Comparison of ENCODE assay signal across 25 mouse cellular contexts in the genomic region with DNA sequence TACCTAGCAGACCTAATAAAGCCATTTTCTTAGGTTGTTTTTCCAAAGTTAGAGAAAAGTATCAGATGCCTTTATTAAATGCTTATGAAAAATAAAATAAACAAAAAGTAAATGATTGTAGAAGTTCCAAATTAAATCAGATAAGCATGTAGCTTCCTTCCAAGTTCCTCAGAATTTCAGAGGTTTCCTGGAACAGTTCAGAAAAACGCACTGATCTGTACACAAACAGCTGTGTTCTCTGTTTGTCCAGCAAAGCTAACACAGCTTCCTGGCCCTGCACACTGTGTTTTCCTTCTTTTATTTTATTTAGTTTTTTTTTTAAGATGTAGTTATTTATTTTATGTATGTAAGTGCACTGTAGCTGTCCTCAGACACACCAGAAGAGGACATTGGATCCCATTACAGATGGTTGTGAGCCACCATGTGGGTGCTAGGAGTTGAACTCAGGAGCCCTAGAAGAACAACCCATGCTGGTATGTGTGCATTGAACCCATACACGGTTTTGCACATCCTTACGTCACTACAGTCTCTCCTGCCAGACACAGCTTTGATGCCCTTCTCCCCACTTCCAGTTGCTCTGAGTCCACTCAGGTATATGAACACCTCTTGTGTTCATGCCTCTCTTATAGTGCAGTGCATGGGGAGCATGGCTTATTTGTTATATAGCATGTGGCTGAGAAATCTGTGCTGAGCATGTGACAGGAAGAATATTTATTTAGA. TPM values are rescaled to one million over a fixed set of nuclear protein-coding genes. Genes with fewer than 3 reads are reported as not detected.
DNase-seq lines count a peak whose midpoint lies in the region; ATAC-seq and TF ChIP-seq lines count a peak whose summit lies in the region.
"Had no signal": no experiment of that assay in that cellular context is flagged by ENCODE, and none has a peak within 500 bp of the region (broad histone marks: within the 10 kb centered on the region; RNA-seq: fewer than 3 reads in every experiment).

No protein-coding gene starts in this region.

- no peak for TF ChIP-seq CTCF in liver, adult 2 months (IDR thresholded peaks at IDR 0.05; ENCODE audit: low read depth, low read length)
- no peak for TF ChIP-seq CTCF in liver, postnatal 0 days (IDR thresholded peaks at IDR 0.05; ENCODE audit: low read depth)

- H3K27me3 ChIP-seq in liver, adult 2 months (ENCODE audit: control insufficient read depth, insufficient read depth, low read length): no peaks in the 10 kb centered on the region
- H3K27me3 ChIP-seq in liver, embryonic 12.5 days (replicated peaks): no peaks in the 10 kb centered on the region
- H3K27me3 ChIP-seq in liver, postnatal 0 days (ENCODE audit: insufficient read depth, low read length): no peaks in the 10 kb centered on the region
- H3K27me3 ChIP-seq in liver, embryonic 11.5 days (replicated peaks; ENCODE audit: control insufficient read depth, insufficient read depth, low read length): no peaks in the 10 kb centered on the region
- H3K27me3 ChIP-seq: CH12.LX, Patski had no signal

- no peaks in the 10 kb centered on the region for H3K9me3 ChIP-seq in liver, embryonic 12.5 days (replicated peaks)
- H3K9me3 ChIP-seq in liver, postnatal 0 days (ENCODE audit: low read length): no peaks in the 10 kb centered on the region
- H3K9me3 ChIP-seq in liver, embryonic 11.5 days (ENCODE audit: control insufficient read depth, low read length): no peaks in the 10 kb centered on the region
- H3K9me3 ChIP-seq: G1E had no signal

- no peak for TF ChIP-seq EP300 in liver, postnatal 0 days (IDR thresholded peaks at IDR 0.05; ENCODE audit: low read depth)

- peaks cover 48% of the 10 kb centered on the region for H3K4me1 ChIP-seq in liver, adult 2 months (ENCODE audit: control insufficient read depth, insufficient read depth, low read length)
- H3K4me1 ChIP-seq in liver, embryonic 12.5 days: peaks cover 8% of the 10 kb centered on the region; the same call in 1 of the 2 replicates
- peaks cover 7% of the 10 kb centered on the region for H3K4me1 ChIP-seq in liver, postnatal 0 days (ENCODE audit: insufficient read depth)
- H3K4me1 ChIP-seq in liver, embryonic 11.5 days (replicated peaks; ENCODE audit: control insufficient read depth, insufficient read depth, low read length): no peaks in the 10 kb centered on the region

- no peaks in the 10 kb centered on the region for H3K79me2 ChIP-seq in liver, adult 2 months (ENCODE audit: control insufficient read depth, insufficient read depth, low read length)

- H3K4me3 ChIP-seq in liver, adult 2 months (ENCODE audit: insufficient read depth, low read depth, low read length): no peak overlapping the region
- H3K4me3 ChIP-seq in liver, embryonic 12.5 days: no peak overlapping the region
- H3K4me3 ChIP-seq in liver, postnatal 0 days (ENCODE audit: low read depth, low read length): no peak overlapping the region
- no peak overlapping the region for H3K4me3 ChIP-seq in liver, embryonic 11.5 days (ENCODE audit: low read depth, low read length)

- WGBS in liver, adult 2 months: 25% methylated on average over 3 of the region's 3 CpGs
- 83% methylated on average over 3 of the region's 3 CpGs for WGBS in liver, embryonic 12.5 days (ENCODE audit: insufficient replicate concordance)
- 48% methylated on average over 3 of the region's 3 CpGs for WGBS in liver, postnatal 0 days (ENCODE audit: insufficient replicate concordance)
- WGBS in liver, embryonic 11.5 days: 88% methylated on average over 3 of the region's 3 CpGs

- DNase-seq in liver, adult 2 months (ENCODE audit: extremely low read depth, low read depth, low spot score): peak; percentile 93
- no peak for DNase-seq in liver, postnatal 0 days
- DNase-seq in liver, embryonic 11.5 days (ENCODE audit: low spot score): no peak
- DNase-seq: adrenal gland, adult 2 months; adrenal gland, adult 8-10 months; adrenal gland, postnatal 10 days; adrenal gland, postnatal 14 days; adrenal gland, postnatal 25 days; adrenal gland, postnatal 36 days; B cell, adult 2 months; cerebellum, adult 11 months; cerebellum, adult 11-12 months; cerebellum, adult 18-20 months had no signal

- no peak for ATAC-seq in liver, embryonic 12.5 days
- peak; percentile 32; the same call in 1 of the 2 replicates for ATAC-seq in liver, postnatal 0 days
- no peak for ATAC-seq in liver, embryonic 11.5 days (replicated peaks; ENCODE audit: low FRiP score)
- ATAC-seq: activated CD4-positive, CD25-positive, alpha-beta regulatory T cell, adult 4 months; CD4-positive, CD25-positive, alpha-beta regulatory T cell, adult 4 months; Patski had no signal

- peaks cover 59% of the 10 kb centered on the region for H3K36me3 ChIP-seq in liver, adult 2 months (ENCODE audit: control insufficient read depth, insufficient read depth, low read length)
- H3K36me3 ChIP-seq in liver, embryonic 12.5 days: peaks cover 68% of the 10 kb centered on the region
- H3K36me3 ChIP-seq in liver, postnatal 0 days (replicated peaks; ENCODE audit: insufficient read depth, low read length): peaks cover 34% of the 10 kb centered on the region
- H3K36me3 ChIP-seq in liver, embryonic 11.5 days (ENCODE audit: control insufficient read depth, insufficient read depth, low read length): peaks cover 5% of the 10 kb centered on the region; the same call in 1 of the 2 replicates

- H3K4me2 ChIP-seq in liver, embryonic 12.5 days: no peak overlapping the region
- H3K4me2 ChIP-seq in liver, postnatal 0 days (ENCODE audit: low read depth, low read length): no peak overlapping the region
- H3K4me2 ChIP-seq in liver, embryonic 11.5 days: no peak overlapping the region

- peak overlapping the region; percentile 96 for H3K27ac ChIP-seq in liver, adult 2 months (replicated peaks; ENCODE audit: insufficient read depth, low read depth, low read length)
- no peak overlapping the region for H3K27ac ChIP-seq in liver, embryonic 12.5 days
- peak overlapping the region; percentile 39; the same call in 1 of the 2 replicates for H3K27ac ChIP-seq in liver, postnatal 0 days (ENCODE audit: low read depth)
- no peak overlapping the region for H3K27ac ChIP-seq in liver, embryonic 11.5 days (ENCODE audit: low read depth, low read length)

- no peak overlapping the region for H3K9ac ChIP-seq in liver, adult 2 months (ENCODE audit: low read depth, low read length)
- H3K9ac ChIP-seq in liver, embryonic 12.5 days: no peak overlapping the region
- H3K9ac ChIP-seq in liver, postnatal 0 days (replicated peaks): no peak overlapping the region
- H3K9ac ChIP-seq in liver, embryonic 11.5 days (ENCODE audit: low read depth, low read length): no peak overlapping the region

- no peak for TF ChIP-seq POLR2A in liver, adult 2 months (IDR thresholded peaks at IDR 0.05; ENCODE audit: extremely low read depth, insufficient read depth, low read length)

RNA-seq across cellular contexts. Expression of gene Icam2, which starts 24.9 kb away (rescaled TPM):
- total RNA-seq in liver, adult 2 months (2014; rRNA removed): 5.3 and 6.7 TPM in 2 replicates
- polyA plus RNA-seq in liver, adult 2 months (2012; rRNA removed): 5.0 and 5.4 TPM in 2 replicates
- polyA plus RNA-seq in liver, embryonic 12.5 days (2016; fragmentation: Nextera tagmentation; extraction: Ambion mirVana): 22.8 and 23.1 TPM in 2 replicates
- polyA plus RNA-seq in liver, postnatal 0 days (2015; fragmentation: Nextera tagmentation; extraction: Ambion mirVana): 11.4 and 12.6 TPM in 2 replicates
- polyA plus RNA-seq in liver, embryonic 11.5 days (2014; fragmentation: Nextera tagmentation; extraction: Ambion mirVana): 36.2 and 41.6 TPM in 2 replicates
- polyA plus RNA-seq: C2C12, Patski had no signal

RNA-seq across cellular contexts. Expression of gene Prr29, which starts 47.5 kb away (rescaled TPM):
- total RNA-seq in liver, adult 2 months (2014; rRNA removed): not detected in 2 replicates
- 0.17 TPM in 1 of 2 replicates, not detected in the other for polyA plus RNA-seq in liver, adult 2 months (2012; rRNA removed)
- polyA plus RNA-seq in liver, embryonic 12.5 days (2016; fragmentation: Nextera tagmentation; extraction: Ambion mirVana): not detected in 2 replicates
- not detected in 2 replicates for polyA plus RNA-seq in liver, postnatal 0 days (2015; fragmentation: Nextera tagmentation; extraction: Ambion mirVana)
- polyA plus RNA-seq in liver, embryonic 11.5 days (2014; fragmentation: Nextera tagmentation; extraction: Ambion mirVana): not detected in 2 replicates
- total RNA-seq: adrenal gland, adult 18-20 months; adrenal gland, adult 2 months; adrenal gland, postnatal 14 days; adrenal gland, postnatal 25 days; adrenal gland, postnatal 36 days; adrenal gland, postnatal 4 days; ES-E14; MEL had no signal
- polyA plus RNA-seq: adrenal gland, adult 2 months; brain, embryonic 14.5 days; C2C12; Patski had no signal

RNA-seq across cellular contexts. Expression of gene Scn4a, which starts 59.7 kb away (rescaled TPM):
- 0.09 and 0.13 TPM in 2 replicates for total RNA-seq in liver, adult 2 months (2014; rRNA removed)
- polyA plus RNA-seq in liver, adult 2 months (2012; rRNA removed): 0.02 TPM in 2 replicates
- polyA plus RNA-seq in liver, embryonic 12.5 days (2016; fragmentation: Nextera tagmentation; extraction: Ambion mirVana): 0.02 TPM in 1 of 2 replicates, not detected in the other
- polyA plus RNA-seq in liver, postnatal 0 days (2015; fragmentation: Nextera tagmentation; extraction: Ambion mirVana): 0.04 and 0.06 TPM in 2 replicates
- polyA plus RNA-seq in liver, embryonic 11.5 days (2014; fragmentation: Nextera tagmentation; extraction: Ambion mirVana): not detected in 2 replicates
- polyA plus RNA-seq: G1E had no signal

Comparison
In these comparisons a context has a peak if more than half of its experiments do, and no peak if none do; other contexts are left out.
1. H3K27ac ChIP-seq: peak in liver, adult 2 months (single experiment) and liver, postnatal 0 days (single experiment); none in liver, embryonic 12.5 days (single experiment) and liver, embryonic 11.5 days (single experiment).